Mouse (Mus musculus): ENCODE measurements around the gene Styx.
A peak's percentile ranks its signal among the peaks of the same experiment; 100 is the strongest.
"Not testable (repeated sequence)": the region's sequence is repeated elsewhere in the genome, so short reads cannot be mapped to it uniquely, and the experiment has no call there.

The Styx gene

GRCm38 (mm10) chr14:45364211-45365195 is 13.6 kb downstream of the Styx start:
- DNase-seq (ENCODE audit: low spot score in 2 of 2) = no peak

- DNase-seq (ENCODE audit: low spot score in 2 of 2) = no peak
Measured at GRCm38 (mm10) chr14:45365196-45365587, 14.3 kb downstream of the Styx start.

- DNase-seq (ENCODE audit: low spot score in 2 of 2) = no peak
Measured at GRCm38 (mm10) chr14:45378771-45379170, 27.9 kb downstream of the Styx start.

- DNase-seq (ENCODE audit: low spot score in 2 of 2) = no peak
Measured at GRCm38 (mm10) chr14:45380756-45381155, 29.9 kb downstream of the Styx start.

GRCm38 (mm10) chr14:45382912-45383311 is 32.0 kb downstream of the Styx start:
- no peak for DNase-seq (ENCODE audit: low spot score in 2 of 2)

- no peak for DNase-seq (ENCODE audit: low spot score in 2 of 2)
Measured at GRCm38 (mm10) chr14:45385596-45385995, 34.7 kb downstream of the Styx start.

GRCm38 (mm10) chr14:45387480-45387879 is 36.6 kb downstream of the Styx start:
- DNase-seq (ENCODE audit: low spot score in 2 of 2) = no peak

- peak; percentile 81 to 91 for DNase-seq (ENCODE audit: low spot score in 2 of 2)
Measured at GRCm38 (mm10) chr14:45388345-45389181, 37.7 kb downstream of the Styx start.

- no peak for DNase-seq (ENCODE audit: low spot score in 2 of 2)
Measured at GRCm38 (mm10) chr14:45389194-45389593, 38.3 kb downstream of the Styx start.

GRCm38 (mm10) chr14:45399836-45400235 is 48.9 kb downstream of the Styx start:
- no peak for DNase-seq (ENCODE audit: low spot score in 2 of 2)

GRCm38 (mm10) chr14:45403651-45404050 is 52.8 kb downstream of the Styx start:
- no peak for DNase-seq (ENCODE audit: low spot score in 2 of 2)

- not testable (repeated sequence) for DNase-seq (ENCODE audit: low spot score in 2 of 2)
Measured at GRCm38 (mm10) chr14:45404813-45405212, 53.9 kb downstream of the Styx start, which contains the start of gene Gnpnat1. Gene Gnpnat1, minus strand, starts transcription at chr14:45404913.

- DNase-seq (ENCODE audit: low spot score in 2 of 2) = no peak
Measured at GRCm38 (mm10) chr14:45416265-45416664, 65.4 kb downstream of the Styx start.

GRCm38 (mm10) chr14:45418553-45418952 is 67.7 kb downstream of the Styx start:
- no peak for DNase-seq (ENCODE audit: low spot score in 2 of 2)

GRCm38 (mm10) chr14:45419323-45419722 is 68.4 kb downstream of the Styx start:
- DNase-seq (ENCODE audit: low spot score in 2 of 2) = no peak

GRCm38 (mm10) chr14:45422371-45422770 is 71.5 kb downstream of the Styx start:
- DNase-seq (ENCODE audit: low spot score in 2 of 2) = no peak

GRCm38 (mm10) chr14:45423220-45423619 is 72.3 kb downstream of the Styx start:
- DNase-seq (ENCODE audit: low spot score in 2 of 2) = no peak

- no peak for DNase-seq (ENCODE audit: low spot score in 2 of 2)
Measured at GRCm38 (mm10) chr14:45430066-45430842, 79.4 kb downstream of the Styx start.

- DNase-seq (ENCODE audit: low spot score in 2 of 2) = no peak
Measured at GRCm38 (mm10) chr14:45432003-45432402, 81.1 kb downstream of the Styx start.

- DNase-seq (ENCODE audit: low spot score in 2 of 2) = no peak
Measured at GRCm38 (mm10) chr14:45434220-45434619, 83.3 kb downstream of the Styx start.

- no peak for DNase-seq (ENCODE audit: low spot score in 2 of 2)
Measured at GRCm38 (mm10) chr14:45438250-45438930, 87.5 kb downstream of the Styx start.

All from urinary bladder, adult 18-20 months (tissue).